Mouse (Mus musculus): Measurements from ENCODE around the gene Pknox2.
A peak's percentile ranks its signal among the peaks of the same experiment; 100 is the strongest.

Pknox2 gene

DNA sequence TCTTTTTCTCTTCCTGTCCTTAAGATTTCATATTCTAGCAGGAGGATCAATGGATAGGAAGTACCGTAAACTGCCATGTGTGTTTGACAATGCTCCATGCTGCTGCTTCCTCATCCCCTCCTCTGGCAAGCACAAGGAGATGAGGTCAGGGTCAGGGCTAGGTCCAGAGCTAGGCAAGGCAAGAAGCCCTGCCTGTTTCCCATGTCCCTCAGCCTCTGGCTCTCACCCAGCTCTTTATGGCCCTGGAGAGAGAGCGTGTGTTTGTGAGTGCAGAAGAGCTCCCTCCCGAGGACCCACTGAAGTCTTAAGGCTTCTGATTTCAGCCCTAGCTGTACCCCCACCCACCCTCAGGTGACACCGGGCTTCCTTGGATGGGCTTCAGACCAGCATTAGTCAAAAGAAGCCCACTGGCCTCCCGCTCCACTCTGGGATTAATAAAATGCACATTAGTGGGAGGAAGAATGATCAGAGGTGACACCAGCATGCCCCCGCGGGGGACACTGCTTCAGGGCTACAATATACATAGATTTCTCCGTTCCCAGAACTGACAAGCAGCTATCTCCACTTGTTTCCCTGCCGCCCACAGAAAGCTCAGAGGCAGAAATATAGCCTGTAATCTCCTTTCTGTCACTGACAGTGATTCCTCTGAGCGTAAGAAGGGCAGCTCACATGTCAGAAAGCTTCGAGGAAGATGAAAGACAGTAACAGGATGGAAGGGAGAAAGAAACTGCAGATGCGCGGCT lies 156.4 kb downstream of the Pknox2 start:
- DNase-seq (ENCODE audit: low spot score in 2 of 2), result no peak

DNA sequence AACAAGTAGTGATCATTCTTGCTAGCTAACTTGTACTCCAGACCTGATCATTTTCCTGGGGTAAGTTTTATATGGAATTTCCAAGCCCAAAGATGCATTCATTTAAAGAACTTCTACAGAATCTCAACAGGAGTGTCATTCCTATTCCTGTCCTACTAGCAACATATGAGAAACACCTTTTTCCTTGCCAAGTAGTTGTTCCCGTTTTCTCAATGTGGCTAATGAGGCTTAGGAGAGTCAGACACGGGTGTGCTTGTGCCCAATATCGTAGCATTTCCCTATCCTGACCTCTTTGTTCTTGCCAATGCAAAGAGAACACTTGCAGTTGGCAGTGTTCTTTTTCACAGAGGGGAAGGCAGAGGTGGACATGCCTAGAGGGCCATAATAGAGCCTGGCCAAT lies 157.2 kb downstream of the Pknox2 start:
- DNase-seq (ENCODE audit: low spot score in 2 of 2), result no peak

DNA sequence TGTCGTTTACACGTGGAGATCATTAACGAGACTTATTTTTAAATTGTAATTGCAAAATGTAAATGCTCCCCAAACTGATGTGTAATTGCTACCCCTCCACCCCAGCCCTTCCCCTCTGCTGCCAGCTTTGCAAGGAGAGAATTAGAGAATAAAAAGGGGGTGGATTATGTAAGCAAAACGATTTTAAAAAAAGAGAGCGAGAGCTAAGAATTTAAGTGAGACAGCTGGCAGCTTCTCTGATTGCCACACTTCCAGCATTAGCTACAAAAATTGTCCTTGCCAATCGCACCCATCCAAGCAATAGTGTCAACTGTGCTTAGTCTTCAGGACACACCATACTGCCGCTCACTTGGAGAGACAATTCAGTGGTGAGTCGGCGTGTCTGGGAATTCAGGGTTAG lies 162.0 kb downstream of the Pknox2 start:
- DNase-seq (ENCODE audit: low spot score in 2 of 2), result no peak

DNA sequence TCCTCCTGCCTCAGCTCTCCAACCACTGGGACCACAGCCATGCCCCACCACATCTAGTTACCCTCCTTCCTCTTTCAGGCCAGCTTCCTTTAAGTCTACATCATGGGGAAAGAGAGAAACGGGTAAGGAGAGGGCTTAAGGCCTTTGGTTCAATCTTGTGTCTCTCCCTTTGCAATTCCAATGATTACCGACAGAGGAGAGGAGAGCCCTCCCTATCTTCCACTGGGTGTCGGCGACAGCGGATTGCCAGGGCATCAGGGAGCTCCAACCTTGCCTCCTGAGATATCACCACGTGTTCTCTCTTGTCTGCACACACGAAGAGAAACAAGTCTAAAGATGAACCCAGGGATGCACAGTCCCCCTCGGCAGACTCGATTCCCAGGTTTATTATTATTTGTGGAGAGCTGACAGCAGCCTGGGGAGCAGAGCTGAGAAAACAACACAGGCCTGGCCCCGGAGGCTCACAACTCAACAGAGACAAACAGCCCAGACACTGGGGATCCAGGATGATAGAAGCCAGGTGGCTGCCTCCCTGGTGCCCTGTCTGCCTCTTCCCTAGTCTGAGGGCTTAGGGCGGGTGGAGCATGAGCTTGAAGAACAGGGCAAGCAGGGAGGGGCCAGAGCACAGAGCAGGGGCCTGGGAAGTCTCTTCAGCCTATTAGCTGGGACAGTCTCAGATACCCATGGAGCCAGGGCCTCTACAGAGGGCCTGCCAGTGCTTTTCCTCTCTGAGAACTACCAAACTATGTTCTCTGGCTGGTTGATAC lies 170.4 kb downstream of the Pknox2 start:
- DNase-seq (ENCODE audit: low spot score in 2 of 2), result no peak

DNA sequence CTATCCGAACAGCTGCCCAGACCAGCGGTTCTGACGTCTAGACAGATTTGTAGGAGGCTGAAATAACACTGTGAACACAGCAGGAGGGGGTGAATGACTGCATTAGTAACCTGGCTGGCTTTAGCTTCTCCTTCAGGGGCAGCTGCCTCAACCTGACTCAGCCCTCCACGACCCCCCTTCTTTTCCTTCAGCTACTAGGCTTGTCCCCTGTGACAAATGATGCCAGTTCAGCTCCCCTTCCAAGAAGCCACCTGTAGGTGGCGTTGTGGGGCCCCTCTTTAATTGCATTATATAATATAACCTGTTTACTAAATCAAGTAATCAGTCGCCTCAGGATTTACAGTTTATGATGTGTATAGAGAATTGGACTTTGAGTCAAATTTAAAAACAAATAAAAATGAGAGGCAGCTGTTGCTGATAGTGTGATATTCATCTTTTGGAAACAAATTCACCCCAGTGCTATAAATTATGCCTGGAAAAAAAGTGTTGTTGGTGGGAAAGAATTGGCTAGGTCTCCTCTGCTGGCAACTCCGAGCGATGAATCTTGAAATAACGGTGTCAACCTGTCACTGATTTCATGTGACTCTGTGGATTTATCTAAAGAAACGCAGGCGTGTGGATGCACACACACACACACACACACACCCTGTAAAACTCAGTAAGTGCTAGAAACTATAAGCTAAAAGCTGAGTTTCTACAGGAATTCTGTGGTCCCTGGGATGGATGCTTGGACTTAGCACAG lies 173.6 kb downstream of the Pknox2 start:
- DNase-seq (ENCODE audit: low spot score in 2 of 2), result no peak

DNA sequence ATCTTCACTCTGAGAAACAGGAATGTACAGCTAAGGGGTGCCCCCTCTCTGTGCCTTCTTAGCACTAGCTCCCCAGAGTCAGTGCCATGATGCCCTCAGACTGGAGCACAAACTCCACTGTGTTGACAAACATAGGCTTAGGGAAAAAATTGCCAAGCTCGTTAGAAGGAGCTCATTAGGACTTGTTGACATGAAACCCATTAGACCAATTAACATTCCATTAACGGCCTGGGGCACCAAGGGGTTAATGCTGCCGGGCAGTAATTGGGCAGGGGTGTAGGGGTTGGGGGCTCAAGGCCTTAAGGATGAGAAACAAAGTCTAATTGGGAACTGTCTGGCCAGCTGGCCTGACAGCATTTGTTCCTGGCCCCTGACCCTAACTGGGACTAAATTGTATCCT lies 175.1 kb downstream of the Pknox2 start:
- DNase-seq (ENCODE audit: low spot score in 2 of 2), result no peak

DNA sequence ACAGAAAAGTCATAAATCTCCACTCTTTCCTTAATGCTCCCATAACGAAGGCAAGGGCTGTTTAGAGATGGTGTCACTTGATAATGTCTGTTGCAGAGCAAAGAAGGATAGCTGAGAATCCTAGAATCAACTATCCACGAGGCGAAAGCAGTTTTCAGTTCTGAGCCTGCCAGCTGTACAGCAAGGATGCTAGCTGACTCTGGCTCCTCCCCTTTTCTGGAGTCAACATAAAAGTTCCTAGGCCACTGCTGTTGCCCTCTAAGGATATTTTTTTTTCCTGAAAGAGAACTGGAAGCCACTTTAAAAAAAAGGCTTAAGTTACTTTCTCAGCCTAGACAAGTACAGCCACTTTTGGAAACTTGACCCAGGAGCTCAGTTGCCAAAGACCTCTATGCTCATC lies 176.1 kb downstream of the Pknox2 start:
- DNase-seq (ENCODE audit: low spot score in 2 of 2), result no peak

DNA sequence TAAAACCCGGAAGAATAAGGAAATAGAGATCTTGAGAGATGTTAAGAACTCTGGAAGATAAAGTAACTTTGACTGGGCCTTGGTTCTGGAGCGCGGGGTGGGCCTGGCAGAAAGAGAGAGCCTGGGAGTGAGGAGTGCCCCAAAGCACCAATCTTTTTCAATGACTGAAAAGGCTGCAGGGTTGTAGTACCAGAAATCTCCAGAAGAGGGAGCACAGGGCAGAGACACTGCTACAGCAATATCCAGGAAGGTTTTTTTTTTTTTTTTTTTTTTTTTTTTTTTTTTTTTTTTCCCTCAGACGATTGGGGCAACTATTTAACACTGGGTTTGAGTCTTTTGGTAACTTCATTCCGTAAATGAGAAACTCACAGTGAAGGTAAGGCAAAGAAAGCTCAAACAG lies 176.6 kb downstream of the Pknox2 start:
- DNase-seq (ENCODE audit: low spot score in 2 of 2), result peak; percentile 58 to 82

DNA sequence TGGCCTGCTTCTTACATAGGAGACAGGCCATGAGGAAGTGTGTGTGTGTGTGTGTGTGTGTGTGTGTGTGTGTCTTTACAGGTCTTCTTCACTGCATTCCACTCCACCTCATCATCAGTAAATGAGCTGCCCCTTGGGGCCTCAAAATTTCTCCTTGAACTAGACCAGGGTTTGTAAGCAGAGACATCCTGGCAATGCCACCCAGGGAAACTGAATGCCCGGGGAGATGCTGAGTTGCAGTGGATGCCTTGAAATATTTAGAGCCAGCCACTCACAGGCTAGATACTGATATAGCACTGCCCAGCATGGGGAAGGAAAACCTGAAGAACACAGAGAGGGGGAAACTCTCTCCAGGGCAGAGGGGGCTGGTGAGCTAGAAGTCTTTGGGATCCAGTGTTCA lies 178.1 kb downstream of the Pknox2 start:
- no peak for DNase-seq (ENCODE audit: low spot score in 2 of 2)

DNA sequence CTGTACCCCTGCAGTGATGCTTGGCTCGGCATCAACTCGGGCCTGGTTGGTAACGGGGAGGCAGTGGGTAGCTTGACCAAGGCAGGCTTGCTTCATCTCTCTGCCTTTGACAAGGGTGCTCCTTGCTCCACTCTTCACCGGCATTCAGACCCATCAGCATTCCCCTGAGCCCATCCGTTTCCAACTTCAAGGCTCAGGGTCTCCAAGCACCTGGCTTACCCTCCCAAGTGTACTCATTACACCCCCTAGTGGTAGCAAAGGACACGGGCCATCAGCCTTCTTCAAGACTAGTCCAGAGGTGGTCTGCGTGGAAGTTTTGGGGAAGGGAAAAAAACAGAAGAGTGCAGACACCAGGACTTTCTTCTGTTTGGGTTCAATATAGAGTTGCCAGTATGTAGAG lies 178.5 kb downstream of the Pknox2 start:
- no peak for DNase-seq (ENCODE audit: low spot score in 2 of 2)

DNA sequence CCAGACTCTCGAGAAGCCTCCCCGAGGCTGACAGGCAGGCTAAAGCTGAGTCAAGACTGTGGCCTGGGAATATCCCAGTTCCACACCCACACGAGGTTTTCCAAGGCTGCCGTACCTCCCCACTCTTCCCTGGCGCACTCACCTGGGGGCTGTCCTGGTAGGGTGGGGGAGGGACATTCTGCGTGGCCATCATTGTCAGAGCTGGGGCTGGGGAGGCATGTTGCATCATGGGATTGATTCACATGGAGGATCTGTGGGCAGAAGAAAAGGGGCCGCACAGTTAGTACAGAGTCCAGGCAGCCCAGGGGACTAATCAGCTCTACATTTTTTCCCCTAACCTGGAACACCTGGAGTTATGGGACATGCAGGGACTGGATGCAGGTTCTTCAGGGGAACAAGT lies 179.0 kb downstream of the Pknox2 start:
- DNase-seq (ENCODE audit: low spot score in 2 of 2), result no peak

DNA sequence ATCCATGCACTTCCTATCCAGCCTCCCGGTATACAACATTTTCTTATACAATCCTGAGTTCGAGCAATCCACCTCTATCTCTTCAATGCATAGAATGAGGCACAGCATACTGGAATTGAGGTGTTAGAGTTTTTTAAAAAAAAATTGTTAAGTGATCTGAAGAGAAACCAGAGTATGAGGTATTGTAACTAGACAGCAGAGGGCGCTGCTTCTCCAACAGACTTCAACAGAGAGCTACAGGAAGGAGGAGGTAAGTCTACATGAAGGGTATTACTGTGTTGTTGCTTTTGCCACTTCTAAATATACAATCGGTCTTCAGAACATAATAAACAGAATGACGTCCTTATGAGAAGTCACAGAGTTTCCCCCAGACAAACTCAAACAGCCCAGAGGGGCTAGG lies 181.5 kb downstream of the Pknox2 start:
- DNase-seq (ENCODE audit: low spot score in 2 of 2), result no peak

DNA sequence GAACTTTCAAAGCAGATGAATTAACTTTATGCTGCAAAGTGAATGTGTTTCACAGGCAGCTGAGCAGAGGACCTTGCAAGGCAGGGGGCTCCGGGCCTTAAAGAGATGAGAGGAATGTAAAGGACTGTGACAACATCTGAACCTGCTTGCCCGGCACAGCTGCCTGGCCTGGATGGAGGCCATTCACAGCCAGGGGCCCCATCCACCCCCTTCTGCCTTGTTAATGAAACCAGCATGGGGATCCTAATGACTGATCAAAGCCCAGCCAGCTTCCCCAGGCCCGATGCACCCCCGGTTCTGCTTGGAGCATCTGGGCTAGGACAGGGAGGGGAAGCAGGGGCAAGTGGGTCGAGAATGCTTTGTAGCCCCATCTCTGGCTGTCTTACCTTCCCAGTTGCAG lies 183.0 kb downstream of the Pknox2 start:
- no peak for DNase-seq (ENCODE audit: low spot score in 2 of 2)

DNA sequence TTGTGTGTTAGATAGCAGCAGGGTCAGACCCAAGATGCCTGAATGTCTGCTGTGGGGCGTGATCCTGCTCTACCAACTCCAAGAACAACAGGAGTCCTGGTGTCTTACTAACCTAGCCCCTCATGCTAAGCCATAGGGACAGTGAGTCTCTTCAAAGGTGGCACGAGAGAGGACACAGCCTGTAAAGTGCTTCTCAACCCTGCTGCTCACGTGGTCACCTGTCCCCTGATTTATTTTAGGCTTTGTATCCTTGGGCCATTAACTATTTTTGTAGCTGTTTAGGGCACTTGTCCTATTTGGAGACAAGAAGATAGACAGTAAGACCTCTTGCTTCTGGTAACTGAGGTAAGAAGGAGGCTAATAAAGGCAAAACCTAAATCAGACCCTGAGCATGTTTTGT lies 183.7 kb downstream of the Pknox2 start:
- DNase-seq (ENCODE audit: low spot score in 2 of 2), result no peak

DNA sequence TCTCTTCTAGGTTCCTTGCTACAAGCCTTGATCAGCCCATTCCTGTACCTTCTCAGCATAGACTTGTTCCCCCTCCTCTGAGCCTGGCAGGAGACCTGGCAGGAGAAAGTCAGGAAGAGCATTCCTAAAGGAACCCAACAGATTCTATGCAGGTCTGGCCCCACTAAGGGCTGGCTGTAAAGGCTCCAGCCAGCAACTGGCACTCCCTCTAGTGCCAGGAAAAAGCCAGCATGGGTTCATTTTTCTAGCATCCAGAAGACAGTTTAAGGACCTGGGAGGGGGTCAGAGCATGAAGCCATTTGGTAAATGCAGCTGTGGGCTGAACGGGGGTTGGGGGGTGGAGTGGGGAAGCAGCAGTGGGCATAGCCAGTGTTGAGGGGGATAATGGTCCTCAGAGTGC lies 185.3 kb downstream of the Pknox2 start:
- no peak for DNase-seq (ENCODE audit: low spot score in 2 of 2)

DNA sequence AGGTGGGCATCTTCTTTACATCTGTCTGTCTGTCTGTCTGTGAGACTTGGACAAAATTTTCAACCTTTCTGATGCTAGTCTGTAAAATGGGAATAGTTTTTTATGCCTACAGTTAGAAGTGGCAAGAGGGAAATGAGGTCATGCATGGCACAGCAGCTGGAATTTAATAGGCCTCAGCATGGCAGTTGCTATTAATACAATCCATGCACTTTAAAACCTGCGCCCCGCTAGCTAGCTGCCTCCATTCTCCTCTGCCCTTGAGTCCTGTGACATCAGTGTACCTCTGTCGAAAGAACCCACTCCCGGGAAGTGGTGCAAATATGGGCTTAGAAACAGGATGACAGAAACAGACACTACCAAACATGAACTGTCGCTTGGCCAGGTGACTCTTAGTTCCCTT lies 186.1 kb downstream of the Pknox2 start:
- DNase-seq (ENCODE audit: low spot score in 2 of 2), result no peak

DNA sequence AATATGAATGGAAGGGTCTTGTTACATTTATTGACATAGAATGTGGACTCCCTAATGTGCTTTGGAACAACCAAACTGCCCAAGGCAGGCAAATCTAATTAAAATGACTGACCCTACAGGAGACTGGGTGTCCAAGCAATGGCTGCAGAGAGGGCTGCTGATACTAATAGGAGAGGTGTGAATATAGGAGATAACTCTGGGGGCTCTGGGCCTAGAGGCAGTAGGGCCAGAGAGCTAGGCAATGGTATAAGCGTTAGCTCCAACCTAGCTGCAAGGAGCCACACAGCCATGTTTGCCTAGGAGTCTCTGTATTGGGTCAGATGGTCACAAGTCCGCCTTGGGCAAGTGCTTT lies 196.1 kb downstream of the Pknox2 start:
- no peak for DNase-seq (ENCODE audit: low spot score in 2 of 2)

DNA sequence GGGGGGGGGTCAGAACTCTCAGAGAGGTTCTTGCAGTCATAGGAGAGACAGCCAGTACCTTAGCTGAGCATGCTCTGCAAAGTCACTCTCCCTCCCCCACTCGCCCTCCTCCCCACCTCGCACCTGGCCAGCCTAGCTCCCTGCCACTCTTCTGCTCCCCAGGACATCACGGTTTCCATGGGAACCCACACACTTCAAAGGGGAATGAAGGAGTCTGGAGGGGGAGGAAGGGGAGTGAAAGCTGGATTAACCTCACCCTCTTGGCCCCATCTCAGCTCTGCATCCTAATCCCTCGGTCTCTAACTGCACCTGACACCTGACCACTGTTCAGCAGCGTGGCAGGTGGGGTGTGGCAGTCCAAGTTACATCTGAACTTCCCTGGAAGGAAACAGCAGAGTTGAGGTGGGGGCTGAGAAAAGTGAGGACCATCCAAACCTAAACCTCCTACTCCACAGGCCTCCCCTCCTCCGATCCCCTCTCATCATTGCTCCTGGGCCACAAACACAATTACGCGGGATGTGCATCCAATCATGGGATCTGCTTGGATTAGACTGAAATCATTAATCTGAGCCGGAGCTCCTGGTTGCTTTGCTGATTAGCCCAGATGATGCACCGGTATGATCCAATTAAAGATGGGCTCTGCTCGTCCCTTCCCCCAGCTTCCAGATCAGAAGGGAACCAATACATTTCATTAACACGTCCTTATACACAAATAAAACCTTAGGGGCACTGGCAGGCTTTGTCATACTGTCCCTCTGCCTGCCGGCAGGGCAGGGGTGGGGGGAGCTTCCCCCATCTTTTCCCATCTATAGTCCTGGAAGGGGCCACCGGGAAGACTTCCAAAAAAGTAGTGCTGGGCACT lies 196.7 kb downstream of the Pknox2 start:
- DNase-seq (ENCODE audit: low spot score in 2 of 2), result no peak

DNA sequence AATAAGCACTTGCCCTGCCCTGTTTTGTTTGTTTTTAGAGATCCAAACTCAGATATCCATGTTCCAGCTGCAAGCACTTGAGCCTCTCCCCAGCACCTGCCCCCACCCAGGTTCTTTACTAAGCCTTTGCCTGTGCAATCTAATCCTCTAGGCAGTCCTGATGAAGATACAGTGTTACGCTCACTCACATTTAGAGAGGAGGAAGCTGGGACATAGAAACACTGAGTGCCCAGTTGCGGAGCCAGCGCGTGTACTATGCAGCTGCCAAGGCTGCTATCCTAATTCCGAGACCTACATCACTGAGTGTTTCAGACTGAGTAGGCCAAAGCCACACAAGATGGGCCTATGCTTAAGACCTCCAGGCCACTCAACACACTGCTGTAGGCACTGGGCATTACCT lies 199.0 kb downstream of the Pknox2 start:
- DNase-seq (ENCODE audit: low spot score in 2 of 2), result no peak

DNA sequence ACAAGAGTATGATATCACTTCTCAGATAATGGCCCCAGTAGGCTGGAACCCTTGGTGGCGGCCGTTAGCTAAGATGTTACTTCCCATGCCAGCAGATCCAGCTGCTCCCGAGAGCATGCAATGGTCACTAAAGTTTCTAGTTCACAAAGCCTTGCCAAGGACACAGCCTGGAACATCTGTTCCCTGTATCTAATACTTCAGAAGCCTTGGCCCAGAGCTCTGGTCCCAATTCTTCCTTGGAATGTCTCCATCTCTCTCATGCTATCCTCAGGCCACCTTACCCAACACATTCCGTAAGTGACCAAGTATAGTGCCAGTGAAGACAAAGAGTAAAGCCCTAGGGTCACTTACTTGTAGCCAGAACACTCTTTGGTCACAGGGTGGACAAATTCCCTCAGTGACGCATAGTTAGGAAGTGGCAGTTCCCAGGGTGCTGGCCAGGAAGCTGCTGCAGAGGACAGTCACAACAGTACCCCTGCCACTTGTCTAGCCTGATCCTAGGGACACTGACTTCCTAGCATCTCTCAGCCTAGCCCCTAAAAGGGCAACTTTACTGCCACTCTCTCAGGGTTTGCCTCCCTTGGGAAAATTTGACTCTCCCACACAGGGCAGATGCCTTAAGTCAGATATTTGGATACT lies 200.0 kb downstream of the Pknox2 start:
- no peak for DNase-seq (ENCODE audit: low spot score in 2 of 2)

DNA sequence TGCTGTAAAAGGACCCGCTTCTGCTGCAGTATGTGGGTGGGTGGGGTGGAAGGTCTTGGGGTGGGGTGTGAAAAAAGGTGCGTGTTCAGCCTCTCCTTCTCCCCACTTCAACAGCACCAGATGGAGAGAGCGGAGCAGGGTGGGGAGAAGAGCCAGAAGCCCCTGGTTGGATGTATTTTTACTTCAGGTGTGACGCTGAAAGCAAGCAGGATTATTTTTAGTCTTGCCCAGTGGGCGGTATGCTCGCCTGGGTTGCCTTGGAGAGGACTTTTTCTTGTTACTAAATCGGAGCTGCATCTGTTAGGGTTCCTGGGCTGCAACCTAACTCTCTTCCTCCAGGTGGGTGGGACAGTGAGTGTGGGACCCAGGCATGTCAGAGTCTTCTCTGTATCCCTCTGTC lies 202.4 kb downstream of the Pknox2 start:
- no peak for DNase-seq (ENCODE audit: low spot score in 2 of 2)

DNA sequence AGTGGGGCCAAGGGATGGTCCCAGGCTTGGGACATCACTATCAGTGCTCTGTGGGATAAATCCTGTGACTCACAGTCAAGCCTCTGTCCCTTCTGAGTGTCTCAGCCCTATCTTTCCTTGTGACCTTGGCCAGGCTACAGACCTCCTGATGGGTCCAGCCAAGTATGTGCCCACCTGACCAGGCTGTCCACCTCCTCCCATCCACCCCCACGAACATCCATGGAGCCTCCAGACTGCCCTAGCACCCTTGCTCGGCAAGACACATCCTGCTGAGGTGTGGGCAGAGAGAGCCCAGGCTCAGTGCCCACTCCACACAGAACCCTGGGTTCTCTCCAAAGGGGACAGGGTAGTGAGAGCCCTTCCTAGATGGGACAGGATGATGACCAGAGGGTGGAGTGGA lies 204.6 kb downstream of the Pknox2 start:
- no peak for DNase-seq (ENCODE audit: low spot score in 2 of 2)
